Mouse (Mus musculus): Measurements from ENCODE around the gene Nudt11. TPM values are rescaled to one million over a fixed set of nuclear protein-coding genes. Genes with fewer than 3 reads are reported as not detected.
A peak's percentile ranks its signal among the peaks of the same experiment; 100 is the strongest.
"Not testable (repeated sequence)": the region's sequence is repeated elsewhere in the genome, so short reads cannot be mapped to it uniquely, and the experiment has no call there.

Gene Nudt11
- polyA plus RNA-seq (2015; fragmentation: Nextera tagmentation; extraction: Ambion mirVana), result 12.2 and 12.4 TPM in 2 replicates

DNA sequence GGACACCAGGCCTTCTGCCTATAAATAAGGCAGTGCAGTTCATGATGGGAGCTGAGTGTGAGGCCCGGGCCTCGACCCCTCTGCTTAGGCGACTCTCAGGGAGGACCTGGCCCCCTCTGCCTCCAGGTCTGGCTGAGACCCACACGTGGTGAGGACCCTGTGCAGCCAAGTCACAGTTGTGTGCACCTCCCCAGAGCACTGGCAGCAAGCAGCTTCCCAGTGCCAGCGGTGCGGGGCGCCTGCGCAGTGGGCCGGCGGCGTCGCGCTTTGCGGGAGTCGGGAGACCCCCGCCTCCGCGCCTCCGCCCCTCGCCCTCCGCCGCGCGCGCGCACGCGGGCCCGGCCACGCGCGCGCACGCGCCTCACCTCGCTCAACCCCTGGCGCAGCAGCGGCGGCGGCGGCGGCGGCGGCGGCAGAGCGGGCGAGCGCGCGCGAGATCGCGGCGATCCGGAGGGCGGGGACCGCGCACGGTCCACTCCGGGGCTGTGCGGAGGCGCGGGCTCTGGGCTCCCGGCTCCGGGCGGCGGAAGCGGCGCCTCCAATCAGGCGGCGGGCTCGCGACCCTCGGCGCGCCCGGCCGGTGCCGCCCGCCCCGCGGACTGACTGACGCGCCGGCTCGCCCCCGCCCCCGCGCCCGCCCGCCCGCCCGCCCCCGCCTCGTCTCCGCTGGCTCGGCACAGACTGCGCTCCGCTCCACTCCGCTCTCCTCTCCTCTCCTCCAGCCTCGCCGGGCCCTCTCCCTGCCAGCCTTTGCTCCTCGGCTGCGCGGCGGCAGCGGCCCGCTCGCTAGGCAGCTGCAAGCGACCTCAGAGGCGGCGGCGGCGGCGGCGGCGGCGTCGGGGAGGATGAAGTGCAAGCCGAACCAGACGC is at the start of gene Nudt11:
TSS of gene Nudt11 (plus strand) at position 388 of the 870 bp plus-strand sequence.
- WGBS, result no CpG with 5 or more reads among the region's 121 CpGs

GRCm38 (mm10) chrX:6047936-6048614 is 822 bp downstream of the Nudt11 start:
- 0 out of 2 replicates have a peak overlapping the region, but pooled peaks have one; percentile 26 for H3K9ac ChIP-seq
- peak overlapping the region; percentile 57 for H3K4me2 ChIP-seq
- not testable (repeated sequence) for H3K36me3 ChIP-seq (ENCODE audit: poor library complexity, severe bottlenecking); H3K4me1 ChIP-seq; H3K9me3 ChIP-seq (replicated peaks); H3K27me3 ChIP-seq
- H3K27ac ChIP-seq, result peak overlapping the region; percentile 65; the same call in 1 of the 2 replicates
- peak; percentile 74 for ATAC-seq
- peak overlapping the region; percentile 41 for H3K4me3 ChIP-seq
- WGBS, result no CpG with 5 or more reads among the region's 60 CpGs

More for the DNA sequence above, at the start of gene Nudt11:
- H3K27me3 ChIP-seq; H3K9me3 ChIP-seq (replicated peaks); H3K36me3 ChIP-seq (ENCODE audit: poor library complexity, severe bottlenecking); H3K4me1 ChIP-seq: not testable (repeated sequence)
- H3K27ac ChIP-seq, result peak within 1 kb of the TSS; percentile 65; the same call in 1 of the 2 replicates
- peak; percentile 90 for ATAC-seq
- peak within 1 kb of the TSS; percentile 57 for H3K4me2 ChIP-seq
- H3K9ac ChIP-seq, result 0 out of 2 replicates have a peak within 1 kb of the TSS, but pooled peaks have one; percentile 26
- peak within 1 kb of the TSS; percentile 41 for H3K4me3 ChIP-seq

DNA sequence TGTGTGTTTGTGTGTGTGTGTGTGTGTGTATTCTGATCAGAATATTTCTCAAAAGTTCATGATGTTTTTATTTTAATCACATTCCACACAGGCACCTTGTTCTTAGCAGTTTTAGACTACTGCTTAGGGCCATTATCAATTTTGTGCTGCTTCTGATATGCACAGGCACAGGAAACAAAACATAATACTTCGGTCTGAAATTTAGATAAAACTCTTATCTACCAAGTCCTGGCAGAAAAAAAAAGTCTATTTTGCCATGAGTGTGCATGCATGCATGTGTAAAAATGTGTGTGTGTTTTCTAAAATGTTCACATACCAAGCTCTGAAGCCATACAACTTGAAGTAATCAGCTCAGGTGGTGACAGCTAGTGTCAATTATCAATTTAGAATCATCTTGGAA is 14.3 kb downstream of the Nudt11 start:
- H3K27me3 ChIP-seq, result no peaks in the 10 kb centered on the region
- 83% methylated on average over 1 of the region's 1 CpGs for WGBS

GRCm38 (mm10) chrX:6082954-6083680 is 35.9 kb downstream of the Nudt11 start, which contains the start of gene AU022751:
Gene AU022751, minus strand, starts transcription at chrX:6083419.
- Histone ChIP-seq H3K4me3 (no peak within 1 kb of the TSS), H3K9me3 (replicated peaks) (peaks cover 18% of the 10 kb centered on the region), H3K4me2 (no peak within 1 kb of the TSS), H3K9ac (no peak within 1 kb of the TSS), H3K4me1 (no peaks in the 10 kb centered on the region), H3K36me3 (ENCODE audit: poor library complexity, severe bottlenecking) (0 out of 2 replicates have a peak, but pooled peaks cover 7% of the 10 kb centered on the region), H3K27me3 (no peaks in the 10 kb centered on the region), H3K27ac (no peak within 1 kb of the TSS)
- ATAC-seq, result no peak
- 89% methylated on average over 39 of the region's 39 CpGs for WGBS

More for the DNA sequence above, 14.3 kb downstream of the Nudt11 start:
- H3K27ac ChIP-seq, result no peak overlapping the region
- no peak overlapping the region for H3K4me3 ChIP-seq
- no peaks in the 10 kb centered on the region for H3K9me3 ChIP-seq (replicated peaks)
- H3K9ac ChIP-seq, result no peak overlapping the region
- no peaks in the 10 kb centered on the region for H3K36me3 ChIP-seq (ENCODE audit: poor library complexity, severe bottlenecking)
- ATAC-seq, result no peak
- no peaks in the 10 kb centered on the region for H3K4me1 ChIP-seq
- H3K4me2 ChIP-seq, result no peak overlapping the region

- H3K9ac ChIP-seq, result peak overlapping the region; percentile 63
- H3K27me3 ChIP-seq, result no peaks in the 10 kb centered on the region
- no peaks in the 10 kb centered on the region for H3K4me1 ChIP-seq
- peak overlapping the region; percentile 45 for H3K4me3 ChIP-seq
- peak overlapping the region; percentile 58 for H3K4me2 ChIP-seq
- WGBS, result 22% methylated on average over 12 of the region's 12 CpGs
- peak; percentile 64 for ATAC-seq
- no peaks in the 10 kb centered on the region for H3K9me3 ChIP-seq (replicated peaks)
- H3K36me3 ChIP-seq (ENCODE audit: poor library complexity, severe bottlenecking), result no peaks in the 10 kb centered on the region
- peak overlapping the region; percentile 65 for H3K27ac ChIP-seq
Observed at GRCm38 (mm10) chrX:6091547-6091946, 44.3 kb downstream of the Nudt11 start.

DNA sequence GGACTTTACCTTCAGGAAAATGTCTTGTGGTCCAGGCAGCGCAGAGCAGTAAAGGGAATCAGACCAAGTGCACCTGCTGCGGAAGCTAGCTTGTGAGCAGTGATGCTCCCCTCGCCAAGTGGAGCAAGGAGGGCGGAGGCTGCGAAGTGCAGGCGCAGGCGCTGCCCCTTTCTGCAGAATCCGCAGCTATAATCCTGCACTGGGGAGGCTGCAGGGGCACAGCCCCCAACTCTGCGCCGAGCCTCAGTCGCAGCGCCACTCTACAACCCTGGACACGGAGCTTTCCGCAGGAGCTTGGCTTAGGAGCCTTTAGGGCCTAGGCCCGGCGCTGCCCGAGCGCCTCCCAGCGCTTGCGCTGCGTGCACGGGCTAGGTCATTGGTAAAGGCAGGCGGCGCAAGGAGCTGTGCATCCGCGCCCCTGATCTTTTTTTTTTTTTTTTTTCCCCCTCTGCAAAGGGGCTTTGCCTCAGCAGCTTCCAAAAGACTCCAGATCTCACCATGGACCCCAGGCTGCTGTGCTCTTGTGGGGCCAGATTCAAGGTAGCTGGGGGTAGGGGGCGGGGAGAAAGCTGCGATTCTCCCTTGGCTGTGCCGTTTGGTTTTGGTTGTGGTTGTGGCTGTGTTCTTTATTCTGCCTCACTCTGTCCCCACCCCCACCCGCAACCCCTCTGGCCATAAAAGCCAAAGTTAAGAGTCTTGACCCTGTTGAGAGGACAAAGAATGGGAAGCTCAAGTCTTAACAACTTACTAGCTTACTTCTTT is 44.9 kb downstream of the Nudt11 start:
- H3K4me2 ChIP-seq, result peak overlapping the region; percentile 58
- ATAC-seq, result peak; percentile 98
- 22% methylated on average over 30 of the region's 30 CpGs for WGBS

More for the DNA sequence above, 44.9 kb downstream of the Nudt11 start:
- Histone ChIP-seq H3K27ac (peak overlapping the region; percentile 65), H3K36me3 (ENCODE audit: poor library complexity, severe bottlenecking) (no peaks in the 10 kb centered on the region), H3K4me3 (peak overlapping the region; percentile 45), H3K27me3 (no peaks in the 10 kb centered on the region), H3K4me1 (no peaks in the 10 kb centered on the region), H3K9me3 (replicated peaks) (no peaks in the 10 kb centered on the region), H3K9ac (peak overlapping the region; percentile 63)

Small RNA genes within 50 kb of the gene (microRNA-seq; reads per million reads assigned to microRNA genes)
- gene Gm27360, result not detected

Other genes starting within 250 kb of the Nudt11 start
- 0.14 TPM in 1 of 2 replicates, not detected in the other for gene AU022751, start 36.0 kb downstream of the Nudt11 start, polyA plus RNA-seq (2015; fragmentation: Nextera tagmentation; extraction: Ambion mirVana)
- gene Nudt10, start 125.6 kb downstream of the Nudt11 start, polyA plus RNA-seq (2015; fragmentation: Nextera tagmentation; extraction: Ambion mirVana), result 41.7 and 43.4 TPM in 2 replicates

All from forebrain, embryonic 13.5 days (tissue).